Mouse (Mus musculus): ENCODE measurements around the gene P2rx7.
A peak's percentile ranks its signal among the peaks of the same experiment; 100 is the strongest.

The P2rx7 gene

DNA sequence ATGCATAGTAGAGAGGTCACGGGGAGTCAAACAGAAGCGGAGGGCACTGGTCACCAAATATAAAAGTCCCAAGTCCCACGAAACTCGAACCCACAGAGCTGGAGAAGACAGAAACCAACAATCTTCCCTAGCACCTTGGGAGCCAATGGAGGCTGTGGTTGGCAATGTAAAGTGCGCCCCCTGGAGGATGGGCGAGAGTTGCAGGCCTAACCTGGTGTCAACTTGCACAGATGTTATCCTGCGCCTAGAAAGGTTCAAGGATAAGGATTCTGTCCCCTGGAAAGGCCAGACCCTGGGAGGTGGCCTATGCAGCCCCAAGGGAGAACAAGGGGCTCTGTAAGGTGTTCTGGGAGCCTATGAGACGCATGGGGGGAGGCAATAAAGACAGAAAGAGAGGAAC lies 87.6 kb downstream of the P2rx7 start:
- DNase-seq (ENCODE audit: low spot score), result peak; percentile 79

GRCm38 (mm10) chr5:122731991-122732673 lies 88.4 kb downstream of the P2rx7 start:
- no peak for DNase-seq (ENCODE audit: low spot score)

GRCm38 (mm10) chr5:122733881-122734280 lies 90.2 kb downstream of the P2rx7 start:
- no peak for DNase-seq (ENCODE audit: low spot score)

- no peak for DNase-seq (ENCODE audit: low spot score)
These were observed 92.1 kb downstream of the P2rx7 start for GRCm38 (mm10) chr5:122735853-122736252.

- no peak for DNase-seq (ENCODE audit: low spot score)
These were observed 93.0 kb downstream of the P2rx7 start for GRCm38 (mm10) chr5:122736761-122737160.
